Mouse (Mus musculus) kidney, embryonic 15.5 days (tissue): ENCODE results near the gene Snx20. TPM values are rescaled to one million over a fixed set of nuclear protein-coding genes. Genes with fewer than 3 reads are reported as not detected.

ENCODE experiments used
- ATAC-seq: fragments of 200-750 bp; cut with Nextera tagmentation; replicated peaks from 2 replicates; pipeline ENCODE4 v1.8.0; 2017; ENCODE audit warnings: moderate TSS enrichment; ENCODE audit not compliant: low FRiP score
- H3K27ac ChIP-seq: fragments of 300-500 bp; sonication (generic); 2 replicates; pipeline ENCODE4 v1.5.1; 2015; ENCODE audit warnings: mild to moderate bottlenecking, inconsistent platforms
- H3K27me3 ChIP-seq: fragments of 300-500 bp; sonication (generic); 2 replicates; pipeline ENCODE4 v1.6.1; 2015; ENCODE audit warnings: inconsistent platforms
- H3K36me3 ChIP-seq: fragments of 300-500 bp; sonication (generic); 2 replicates; pipeline ENCODE4 v1.6.1; 2015; ENCODE audit warnings: inconsistent platforms
- H3K4me1 ChIP-seq: fragments of 300-500 bp; sonication (generic); 2 replicates; pipeline ENCODE4 v1.6.1; 2015; ENCODE audit warnings: inconsistent platforms
- H3K4me2 ChIP-seq: fragments of 300-500 bp; sonication (generic); 2 replicates; pipeline ENCODE4 v1.6.1; 2015; ENCODE audit warnings: moderate library complexity, mild to moderate bottlenecking, inconsistent platforms
- H3K4me3 ChIP-seq: fragments of 300-500 bp; sonication (generic); replicated peaks from 2 replicates; pipeline ENCODE4 v1.5.1; 2015; ENCODE audit warnings: mild to moderate bottlenecking, inconsistent platforms
- H3K9ac ChIP-seq: fragments of 300-500 bp; sonication (generic); 2 replicates; pipeline ENCODE4 v1.6.1; 2015; ENCODE audit warnings: mild to moderate bottlenecking, inconsistent platforms
- H3K9me3 ChIP-seq: fragments of 300-500 bp; sonication (generic); replicated peaks from 2 replicates; pipeline ENCODE4 v1.6.1; 2016; ENCODE audit warnings: inconsistent platforms
- WGBS: fragments of 180-500 bp; shearing (Covaris S2); methylation state at CpG from one replicate; pipeline ENCODE4 v1.1.7; 2015; ENCODE audit warnings: mixed read lengths; 5-methylcytosine and 5-hydroxymethylcytosine counted together
- polyA plus RNA-seq: library from polyadenylated mRNA; unstranded; fragments of >200 nt; fragmentation: Nextera tagmentation; extraction: Ambion mirVana; gene quantifications from 2 replicates; pipeline ENCODE4 v1.2.1, GENCODE M21; 2015

Gene Snx20
- polyA plus RNA-seq, 1 experiment from 2014 or later = 2.3 TPM

DNA sequence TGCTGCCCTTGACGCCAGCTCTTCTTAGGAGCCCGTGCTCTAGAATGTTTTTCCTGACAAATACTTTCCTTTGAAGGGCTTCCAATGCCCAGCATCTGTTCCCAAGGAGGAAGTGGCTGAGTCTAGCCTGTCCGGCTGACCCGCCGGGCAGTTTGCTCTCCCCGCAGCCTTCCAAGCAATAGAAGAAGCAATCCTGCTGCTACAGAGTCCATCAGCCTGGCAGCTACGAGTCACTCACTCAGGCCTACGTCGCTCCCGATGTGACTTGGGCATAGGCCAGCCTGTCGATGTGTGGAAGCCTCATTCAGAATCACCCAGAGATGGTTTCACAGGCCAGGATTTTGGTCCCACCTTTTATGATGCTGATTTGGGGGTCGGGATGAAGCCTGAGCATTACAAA lies 39.9 kb downstream of the Snx20 start:
- Histone ChIP-seq H3K36me3 (peaks cover 26% of the 10 kb centered on the region), H3K27me3 (no peaks in the 10 kb centered on the region), H3K4me1 (0 out of 2 replicates have a peak, but pooled peaks cover 7% of the 10 kb centered on the region), H3K9me3 (no peaks in the 10 kb centered on the region), H3K9ac (no peak overlapping the region), H3K4me2 (no peak overlapping the region), H3K4me3 (no peak overlapping the region), H3K27ac (no peak overlapping the region)
- ATAC-seq = no peak
- 78% methylated on average over 12 of the region's 12 CpGs for WGBS

- H3K4me1 ChIP-seq = 0 out of 2 replicates have a peak, but pooled peaks cover 7% of the 10 kb centered on the region
- no peak overlapping the region for H3K27ac ChIP-seq
- WGBS = 94% methylated on average over 1 of the region's 1 CpGs
- peaks cover 42% of the 10 kb centered on the region for H3K36me3 ChIP-seq
- no peak overlapping the region for H3K9ac ChIP-seq
- no peak for ATAC-seq
- H3K4me2 ChIP-seq = no peak overlapping the region
- H3K4me3 ChIP-seq = no peak overlapping the region
- no peaks in the 10 kb centered on the region for H3K27me3 ChIP-seq
- H3K9me3 ChIP-seq = no peaks in the 10 kb centered on the region
Measured at GRCm38 (mm10) chr8:88593947-88594346, 42.0 kb downstream of the Snx20 start.

- no peak overlapping the region for H3K4me2 ChIP-seq
- H3K36me3 ChIP-seq = peaks cover 72% of the 10 kb centered on the region
- no peaks in the 10 kb centered on the region for H3K27me3 ChIP-seq
- no peak overlapping the region for H3K4me3 ChIP-seq
- 80% methylated on average over 6 of the region's 6 CpGs for WGBS
- H3K27ac ChIP-seq = no peak overlapping the region
- no peaks in the 10 kb centered on the region for H3K9me3 ChIP-seq
- no peak overlapping the region for H3K9ac ChIP-seq
- ATAC-seq = no peak
- H3K4me1 ChIP-seq = peaks cover 15% of the 10 kb centered on the region; the same call in 1 of the 2 replicates
Measured at GRCm38 (mm10) chr8:88590226-88590625, 45.7 kb downstream of the Snx20 start.

DNA sequence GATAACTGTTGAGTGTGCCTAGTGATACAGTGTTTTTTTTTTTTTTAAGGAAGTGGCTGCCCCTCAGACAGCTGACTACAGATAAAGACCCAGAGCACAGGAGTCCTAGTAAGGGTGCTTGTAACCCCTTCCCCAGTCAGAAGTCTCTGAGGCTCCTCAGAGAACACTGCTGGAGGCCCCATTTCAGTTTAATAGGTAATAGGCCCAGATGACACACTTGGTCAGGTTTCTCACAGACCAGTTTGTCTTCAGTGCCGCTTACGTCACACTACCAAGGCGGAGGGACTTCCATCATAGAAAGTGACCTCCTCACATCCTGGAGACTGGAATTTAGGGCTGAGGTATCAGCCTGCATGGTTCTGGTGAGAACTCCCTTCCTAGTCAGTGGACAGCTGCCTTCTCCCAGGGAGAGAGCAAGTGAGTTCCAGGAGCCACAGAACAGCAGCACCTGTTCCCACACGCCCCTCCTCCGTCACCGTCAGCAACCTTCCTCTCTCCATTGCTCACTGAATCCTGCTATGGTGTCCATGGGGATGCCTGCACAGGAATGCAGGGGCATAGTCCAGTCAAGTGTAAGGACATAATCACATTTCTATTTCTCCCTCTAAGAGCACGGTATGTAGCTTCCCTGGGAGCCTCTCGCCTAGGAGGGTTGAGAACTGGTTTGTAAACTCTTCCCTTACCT lies 47.6 kb downstream of the Snx20 start:
- H3K9ac ChIP-seq = no peak overlapping the region
- H3K27ac ChIP-seq = peak overlapping the region; percentile 66

GRCm38 (mm10) chr8:88583863-88584262 lies 52.1 kb downstream of the Snx20 start:
- Histone ChIP-seq H3K36me3 (peaks cover 58% of the 10 kb centered on the region), H3K4me2 (no peak overlapping the region)
- WGBS = 93% methylated on average over 3 of the region's 3 CpGs

More for the DNA sequence above, 47.6 kb downstream of the Snx20 start:
- Histone ChIP-seq H3K9me3 (no peaks in the 10 kb centered on the region), H3K4me2 (no peak overlapping the region), H3K27me3 (no peaks in the 10 kb centered on the region), H3K36me3 (peaks cover 79% of the 10 kb centered on the region), H3K4me3 (no peak overlapping the region), H3K4me1 (peaks cover 24% of the 10 kb centered on the region)
- 82% methylated on average over 8 of the region's 8 CpGs for WGBS
- ATAC-seq = peak; percentile 68

GRCm38 (mm10) chr8:88580785-88581184 lies 55.1 kb downstream of the Snx20 start:
- Histone ChIP-seq H3K4me1 (peaks cover 73% of the 10 kb centered on the region), H3K36me3 (peaks cover 32% of the 10 kb centered on the region), H3K27ac (no peak overlapping the region), H3K9ac (no peak overlapping the region), H3K9me3 (no peaks in the 10 kb centered on the region), H3K27me3 (no peaks in the 10 kb centered on the region), H3K4me2 (no peak overlapping the region), H3K4me3 (no peak overlapping the region)
- no peak for ATAC-seq
- WGBS = 60% methylated on average over 7 of the region's 7 CpGs

More at GRCm38 (mm10) chr8:88583863-88584262, 52.1 kb downstream of the Snx20 start:
- H3K4me3 ChIP-seq = no peak overlapping the region
- H3K9me3 ChIP-seq = no peaks in the 10 kb centered on the region
- no peaks in the 10 kb centered on the region for H3K27me3 ChIP-seq
- no peak overlapping the region for H3K9ac ChIP-seq
- H3K4me1 ChIP-seq = peaks cover 60% of the 10 kb centered on the region
- H3K27ac ChIP-seq = no peak overlapping the region
- ATAC-seq = no peak

GRCm38 (mm10) chr8:88579668-88580330 lies 56.1 kb downstream of the Snx20 start:
- Histone ChIP-seq H3K4me3 (no peak overlapping the region), H3K9me3 (no peaks in the 10 kb centered on the region), H3K36me3 (peaks cover 26% of the 10 kb centered on the region), H3K4me1 (peaks cover 76% of the 10 kb centered on the region), H3K9ac (no peak overlapping the region), H3K4me2 (peak overlapping the region; percentile 6; the same call in 1 of the 2 replicates), H3K27ac (peak overlapping the region; percentile 89), H3K27me3 (no peaks in the 10 kb centered on the region)
- 60% methylated on average over 18 of the region's 18 CpGs for WGBS
- ATAC-seq = peak; percentile 10; the same call in 1 of the 2 replicates

DNA sequence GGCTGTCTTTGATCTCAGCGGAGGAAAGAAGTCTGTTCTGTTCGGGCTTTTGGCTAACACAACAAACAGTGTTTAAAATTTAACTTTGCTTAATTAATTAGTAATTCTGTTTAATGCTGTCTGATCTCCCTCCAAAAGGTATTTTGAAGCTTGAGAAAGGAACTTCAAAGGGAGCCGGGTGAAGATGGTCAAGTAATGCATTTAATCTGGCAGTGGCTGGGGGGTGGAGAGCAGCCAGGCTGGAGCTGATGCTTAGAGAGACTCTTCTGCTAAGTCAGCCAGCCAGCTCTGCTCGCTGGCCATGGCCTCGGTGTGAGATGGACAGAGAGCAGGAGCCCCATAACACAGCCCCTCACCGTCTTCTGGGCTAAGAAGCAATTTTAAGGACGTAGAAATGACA lies 56.7 kb downstream of the Snx20 start:
- Histone ChIP-seq H3K9ac (no peak overlapping the region), H3K27ac (peak overlapping the region; percentile 89), H3K4me2 (peak overlapping the region; percentile 6; the same call in 1 of the 2 replicates), H3K4me1 (peaks cover 79% of the 10 kb centered on the region), H3K9me3 (no peaks in the 10 kb centered on the region), H3K4me3 (no peak overlapping the region), H3K36me3 (peaks cover 26% of the 10 kb centered on the region), H3K27me3 (no peaks in the 10 kb centered on the region)
- peak; percentile 46 for ATAC-seq
- 30% methylated on average over 7 of the region's 7 CpGs for WGBS

DNA sequence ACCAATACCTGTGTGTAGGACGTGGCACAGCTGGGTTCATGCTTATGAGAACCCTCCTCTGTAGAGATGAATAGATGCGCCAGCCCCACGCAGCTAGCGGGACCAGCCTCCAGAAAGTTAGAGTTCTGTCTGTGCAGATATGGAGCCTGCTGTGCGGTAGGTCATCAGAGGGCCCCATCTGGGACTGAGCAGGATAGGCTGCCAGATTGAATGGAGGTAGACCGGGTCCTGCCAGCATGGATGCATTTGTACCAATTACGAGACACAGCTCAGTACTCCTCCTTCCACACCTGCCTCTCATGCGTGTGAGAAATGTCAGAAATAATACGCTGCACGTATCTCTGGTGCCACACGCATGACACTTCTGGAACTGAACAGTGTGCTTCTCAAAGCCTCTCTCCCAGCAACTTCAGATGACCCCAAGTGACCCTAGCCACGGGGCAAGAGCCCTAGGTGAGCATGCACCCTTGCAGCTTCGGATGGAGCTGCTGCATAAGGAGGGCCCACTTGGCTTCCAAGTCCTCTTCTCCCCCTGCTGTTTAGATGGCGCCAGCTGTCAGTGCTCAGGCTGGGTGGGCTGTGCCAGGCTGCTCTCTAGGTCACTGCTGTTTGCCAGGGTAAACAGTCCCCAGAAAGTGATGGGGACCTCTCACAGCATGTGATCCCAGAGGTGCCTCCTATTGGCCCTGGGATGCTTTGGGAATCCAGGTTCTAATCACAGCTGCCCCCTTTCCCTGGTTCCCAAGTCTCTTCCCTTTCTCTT lies 57.3 kb downstream of the Snx20 start:
- Histone ChIP-seq H3K9ac (no peak overlapping the region), H3K4me2 (no peak overlapping the region), H3K27ac (peak overlapping the region; percentile 89), H3K27me3 (no peaks in the 10 kb centered on the region), H3K9me3 (no peaks in the 10 kb centered on the region), H3K36me3 (peaks cover 27% of the 10 kb centered on the region; the same call in 1 of the 2 replicates), H3K4me3 (no peak overlapping the region), H3K4me1 (peaks cover 82% of the 10 kb centered on the region)
- 67% methylated on average over 14 of the region's 14 CpGs for WGBS
- ATAC-seq = peak; percentile 70

GRCm38 (mm10) chr8:88577666-88578065 lies 58.3 kb downstream of the Snx20 start:
- no peak overlapping the region for H3K9ac ChIP-seq
- 70% methylated on average over 5 of the region's 5 CpGs for WGBS
- peaks cover 19% of the 10 kb centered on the region; the same call in 1 of the 2 replicates for H3K36me3 ChIP-seq
- ATAC-seq = no peak
- no peaks in the 10 kb centered on the region for H3K27me3 ChIP-seq
- peak overlapping the region; percentile 89 for H3K27ac ChIP-seq
- H3K9me3 ChIP-seq = no peaks in the 10 kb centered on the region
- peaks cover 84% of the 10 kb centered on the region for H3K4me1 ChIP-seq
- no peak overlapping the region for H3K4me2 ChIP-seq
- no peak overlapping the region for H3K4me3 ChIP-seq
